Mouse (Mus musculus): ENCODE results near the gene Zfp780b. TPM values are rescaled to one million over a fixed set of nuclear protein-coding genes. Genes with fewer than 3 reads are reported as not detected.
"Not testable (repeated sequence)": the region's sequence is repeated elsewhere in the genome, so short reads cannot be mapped to it uniquely, and the experiment has no call there.

Gene Zfp780b
- 10 to 100 TPM; 21.0 to 21.1 TPM for total RNA-seq (2021)

GRCm38 (mm10) chr7:27978683-27979528 is at the start of gene Zfp780b:
Gene Zfp780b (minus strand): TSS chr7:27979171.
- intact Hi-C loops (cut with DNase I), result no loop called here
- DNase-seq (ENCODE audit: low spot score in 2 of 2), result peak; percentile 78 to 83

DNA sequence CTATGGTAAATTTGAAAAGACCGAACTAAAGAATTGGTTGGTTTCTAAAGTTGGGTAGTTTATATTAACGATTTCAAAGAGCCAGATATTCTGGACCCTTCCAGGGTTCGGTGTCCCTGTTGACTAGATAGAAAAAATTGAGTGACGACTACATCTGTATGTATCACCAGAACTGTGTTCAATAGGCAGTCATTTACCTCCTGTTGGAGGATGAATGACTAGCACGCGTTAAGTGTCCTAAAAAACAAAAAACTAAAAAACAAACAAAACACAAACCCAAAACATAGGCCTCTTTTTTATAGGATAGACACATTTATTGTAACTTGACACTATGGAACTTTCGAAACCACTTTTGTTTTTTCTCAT is 35.5 kb upstream of the Zfp780b start:
- intact Hi-C loops (cut with DNase I), result loop anchor here (2.0 kb wide), 1 partner anchor 16 kb away; no protein-coding TSS in a partner anchor
- no peak for DNase-seq (ENCODE audit: low spot score in 2 of 2)

GRCm38 (mm10) chr7:28013549-28014444 is 34.8 kb upstream of the Zfp780b start, which contains the start of gene Zfp850:
Gene Zfp850 (minus strand): TSS chr7:28014115.
- intact Hi-C loops (cut with DNase I), result loop anchor here (2.0 kb wide), 1 partner anchor 17 kb away; no protein-coding TSS in a partner anchor
- peak; percentile 84 to 86 for DNase-seq (ENCODE audit: low spot score in 2 of 2)

GRCm38 (mm10) chr7:28010271-28010670 is 31.3 kb upstream of the Zfp780b start:
- peak in 1 of 2 experiments; percentile 70 for DNase-seq (ENCODE audit: low spot score in 2 of 2)
- intact Hi-C loops (cut with DNase I), result no loop called here

DNA sequence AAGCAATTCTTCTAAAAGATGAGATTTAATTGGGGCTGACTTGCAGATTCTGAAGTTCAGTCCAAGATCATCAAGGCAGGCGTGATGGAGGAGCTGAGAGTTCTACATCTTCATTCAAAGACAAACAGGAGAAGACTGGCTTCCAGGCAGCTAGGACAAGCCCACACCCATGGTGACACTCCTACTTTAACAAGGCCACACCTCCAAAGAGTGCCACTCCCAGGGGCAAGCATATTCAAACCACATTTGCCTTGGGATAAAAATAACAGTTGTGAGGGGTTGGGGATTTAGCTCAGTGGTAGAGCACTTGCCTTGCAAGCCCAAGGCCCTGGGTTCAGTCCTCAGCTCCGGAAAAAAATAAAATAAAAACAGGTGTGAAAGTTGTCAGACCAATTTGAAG is 3.2 kb upstream of the Zfp780b start:
- intact Hi-C loops (cut with DNase I), result no loop called here

DNA sequence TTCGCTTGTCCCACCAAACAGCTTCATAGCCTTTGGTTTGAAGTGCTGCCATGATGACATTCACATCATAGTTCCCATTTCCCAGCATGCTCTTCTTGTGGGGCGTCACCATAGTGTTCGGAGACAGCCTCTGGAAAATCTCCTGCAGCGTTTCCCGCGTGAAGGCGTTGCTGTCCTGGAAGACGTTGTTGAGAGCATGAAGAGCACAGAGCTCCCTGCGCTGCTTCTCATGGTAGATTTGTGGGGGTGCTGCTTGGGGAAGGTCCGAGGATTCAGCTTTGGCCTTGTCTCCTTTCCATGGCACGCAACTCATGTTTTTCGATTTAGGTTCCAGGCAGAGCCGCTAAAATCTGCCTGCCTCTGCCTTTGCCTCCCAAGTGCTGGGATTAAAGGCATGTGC is 29.5 kb downstream of the Zfp780b start:
- intact Hi-C loops (cut with DNase I); DNase-seq (ENCODE audit: low spot score in 2 of 2): not testable (repeated sequence)

More for the DNA sequence above, 3.2 kb upstream of the Zfp780b start:
- DNase-seq (ENCODE audit: low spot score in 2 of 2), result no peak

DNA sequence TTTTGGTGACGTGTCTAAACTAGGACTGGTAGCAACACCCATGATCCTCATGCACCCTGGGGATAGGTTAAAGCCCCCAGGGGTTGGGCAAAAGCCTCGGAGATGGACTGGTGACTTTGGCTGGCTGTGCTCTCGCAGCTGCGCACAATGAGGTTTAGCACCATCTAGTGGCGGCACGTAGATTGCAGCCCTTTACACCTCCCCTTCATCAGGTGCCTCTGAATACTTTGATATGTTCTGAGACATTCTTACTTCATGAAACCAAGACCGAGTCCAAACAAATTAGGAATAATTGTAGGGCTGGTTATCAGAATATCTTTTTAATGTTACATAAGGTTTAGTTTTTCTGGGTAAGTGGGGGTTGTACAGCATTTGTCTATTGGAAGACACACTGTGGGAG is 37.1 kb downstream of the Zfp780b start:
- intact Hi-C loops (cut with DNase I), result not testable (repeated sequence)
- peak in 1 of 2 experiments; percentile 8 for DNase-seq (ENCODE audit: low spot score in 2 of 2)

GRCm38 (mm10) chr7:27933800-27934158 is 45.2 kb downstream of the Zfp780b start:
- DNase-seq (ENCODE audit: low spot score in 2 of 2); intact Hi-C loops (cut with DNase I): not testable (repeated sequence)

- intact Hi-C loops (cut with DNase I), result no loop called here
- DNase-seq (ENCODE audit: low spot score in 2 of 2), result no peak
These were observed 45.7 kb downstream of the Zfp780b start for GRCm38 (mm10) chr7:27933050-27933799.

DNA sequence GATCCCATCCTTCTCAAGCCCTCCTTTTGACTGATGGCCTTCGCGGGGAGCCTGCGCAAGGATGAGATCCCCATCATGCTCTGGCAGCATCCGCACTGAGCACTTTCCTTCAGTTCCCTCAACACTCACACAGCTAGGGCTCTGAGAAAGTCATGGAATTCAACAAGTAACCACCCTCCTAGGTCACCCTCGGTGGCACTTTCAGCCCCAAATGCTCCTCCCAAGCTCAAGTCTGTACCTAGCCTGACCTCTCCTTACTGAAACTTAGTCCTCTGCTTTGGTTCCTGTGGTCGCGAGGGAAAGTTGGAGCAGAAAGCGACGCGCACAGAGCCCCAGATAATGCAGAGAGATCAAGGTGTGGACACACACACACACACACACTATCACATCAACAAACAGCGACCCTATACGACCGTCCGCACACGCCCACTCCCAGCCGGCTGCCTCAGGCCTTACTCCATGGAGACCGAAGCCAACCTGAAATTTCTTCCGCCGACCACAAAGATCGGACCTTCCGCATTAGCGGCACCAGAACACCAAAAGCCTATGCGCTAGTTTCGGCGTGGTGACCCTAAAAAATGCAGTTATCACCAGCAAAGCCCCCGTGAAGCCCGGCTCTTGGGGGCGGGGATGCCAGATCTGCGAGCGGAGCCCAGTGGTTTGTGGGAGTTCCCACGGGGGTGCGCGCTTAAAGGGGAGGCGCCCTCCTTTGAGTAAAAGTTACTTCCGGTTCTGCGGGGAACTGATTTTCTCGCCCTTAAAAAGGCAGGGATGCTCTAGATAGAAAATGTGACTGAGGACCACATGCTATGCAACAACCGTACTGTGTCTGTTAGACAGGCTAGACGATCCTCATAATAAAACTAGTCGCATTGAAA is 49.9 kb downstream of the Zfp780b start, which contains the start of gene Zfp974:
Gene Zfp974, minus strand, starts transcription at position 643 of the 878 bp plus-strand sequence.
- intact Hi-C loops (cut with DNase I), result loop anchor here (5.0 kb wide), 1 partner anchor 92 kb away; the partner anchor contains the start of gene Zfp59
- peak; percentile 65 to 69 for DNase-seq (ENCODE audit: low spot score in 2 of 2)

- intact Hi-C loops (cut with DNase I), result loop anchor here (5.0 kb wide), 1 partner anchor 90 kb away; the partner anchor contains the start of gene Zfp59
- DNase-seq (ENCODE audit: low spot score in 2 of 2), result not testable (repeated sequence)
These were observed 51.9 kb downstream of the Zfp780b start for GRCm38 (mm10) chr7:27927041-27927440.

GRCm38 (mm10) chr7:27910952-27911351 is 68.0 kb downstream of the Zfp780b start:
- intact Hi-C loops (cut with DNase I); DNase-seq (ENCODE audit: low spot score in 2 of 2): not testable (repeated sequence)

Other genes starting within 250 kb of the Zfp780b start
- gene Zfp60, start 247.8 kb downstream of the Zfp780b start, total RNA-seq (2021), result 10 to 100 TPM; 32.7 to 36.0 TPM
- gene Zfp626, start 172.0 kb downstream of the Zfp780b start, total RNA-seq (2021), result 1 to 10 TPM; 7.2 to 8.2 TPM
- gene Zfp59, start 140.6 kb downstream of the Zfp780b start, total RNA-seq (2021), result 1 to 10 TPM; 4.2 to 4.6 TPM
- 1 to 10 TPM; 1.7 to 2.0 TPM for gene Zfp607a, start 121.6 kb downstream of the Zfp780b start, total RNA-seq (2021)
- gene Zfp974, start 49.7 kb downstream of the Zfp780b start, total RNA-seq (2021), result 10 to 100 TPM; 15.9 to 18.1 TPM
- 1 to 10 TPM; 5.9 to 6.4 TPM for gene Zfp850, start 34.9 kb upstream of the Zfp780b start, total RNA-seq (2021)
- 100 to 1,000 TPM; 124 to 130 TPM for gene Psmc4, start 70.9 kb upstream of the Zfp780b start, total RNA-seq (2021)
- gene Fcgbp, start 92.1 kb upstream of the Zfp780b start, total RNA-seq (2021), result under 1 TPM; 0.25 to 0.44 TPM
- gene 9530053A07Rik, start 150.3 kb upstream of the Zfp780b start, total RNA-seq (2021), result under 1 TPM in 1 of 2 experiments, not detected in 1; 0.09 TPM
- gene Fbl, start 190.5 kb upstream of the Zfp780b start, total RNA-seq (2021), result 10 to 100 TPM; 51.5 to 55.3 TPM
- 10 to 100 TPM; 44.2 to 47.0 TPM for gene Dyrk1b, start 200.3 kb upstream of the Zfp780b start, total RNA-seq (2021)

Measured in left cerebral cortex, postnatal 25 days (tissue).